Mouse (Mus musculus) neural tube, embryonic 12.5 days (tissue): ENCODE data around the gene Spsb4. TPM values are rescaled to one million over a fixed set of nuclear protein-coding genes. Genes with fewer than 3 reads are reported as not detected.

Experiments used
- ATAC-seq: fragments of 200-750 bp; cut with Nextera tagmentation; 2 replicates; pipeline ENCODE4 v1.8.0; 2017; ENCODE audit warnings: low read depth, mild to moderate bottlenecking, moderate TSS enrichment, moderate library complexity; ENCODE audit not compliant: low FRiP score
- H3K27ac ChIP-seq: fragments of 300-500 bp; sonication (generic); 2 replicates; pipeline ENCODE4 v1.5.1; 2016
- H3K27me3 ChIP-seq: fragments of 300-500 bp; sonication (generic); replicated peaks from 2 replicates; pipeline ENCODE4 v1.6.1; 2016; ENCODE audit warnings: mild to moderate bottlenecking
- H3K36me3 ChIP-seq: fragments of 300-500 bp; sonication (generic); 2 replicates; pipeline ENCODE4 v1.6.1; 2016; ENCODE audit warnings: mild to moderate bottlenecking
- H3K4me1 ChIP-seq: fragments of 300-500 bp; sonication (generic); 2 replicates; pipeline ENCODE4 v1.6.1; 2016
- H3K4me2 ChIP-seq: fragments of 300-500 bp; sonication (generic); replicated peaks from 2 replicates; pipeline ENCODE4 v1.6.1; 2016; ENCODE audit warnings: mild to moderate bottlenecking
- H3K4me3 ChIP-seq: fragments of 300-500 bp; sonication (generic); 2 replicates; pipeline ENCODE4 v1.5.1; 2016
- H3K9ac ChIP-seq: fragments of 300-500 bp; sonication (generic); 2 replicates; pipeline ENCODE4 v1.6.1; 2016; ENCODE audit warnings: mild to moderate bottlenecking
- H3K9me3 ChIP-seq: fragments of 300-500 bp; sonication (generic); 2 replicates; pipeline ENCODE4 v1.6.1; 2016; ENCODE audit warnings: mild to moderate bottlenecking
- WGBS: fragments of 180-500 bp; shearing (Covaris S2); methylation state at CpG from one replicate; pipeline ENCODE4 v1.1.7; 2016; 5-methylcytosine and 5-hydroxymethylcytosine counted together
- polyA plus RNA-seq: library from polyadenylated mRNA; unstranded; fragments of >200 nt; fragmentation: Nextera tagmentation; extraction: Ambion mirVana; gene quantifications from 2 replicates; pipeline ENCODE4 v1.2.1, GENCODE M21; 2016

Gene Spsb4
- polyA plus RNA-seq, 1 experiment from 2014 or later = 126 TPM

DNA sequence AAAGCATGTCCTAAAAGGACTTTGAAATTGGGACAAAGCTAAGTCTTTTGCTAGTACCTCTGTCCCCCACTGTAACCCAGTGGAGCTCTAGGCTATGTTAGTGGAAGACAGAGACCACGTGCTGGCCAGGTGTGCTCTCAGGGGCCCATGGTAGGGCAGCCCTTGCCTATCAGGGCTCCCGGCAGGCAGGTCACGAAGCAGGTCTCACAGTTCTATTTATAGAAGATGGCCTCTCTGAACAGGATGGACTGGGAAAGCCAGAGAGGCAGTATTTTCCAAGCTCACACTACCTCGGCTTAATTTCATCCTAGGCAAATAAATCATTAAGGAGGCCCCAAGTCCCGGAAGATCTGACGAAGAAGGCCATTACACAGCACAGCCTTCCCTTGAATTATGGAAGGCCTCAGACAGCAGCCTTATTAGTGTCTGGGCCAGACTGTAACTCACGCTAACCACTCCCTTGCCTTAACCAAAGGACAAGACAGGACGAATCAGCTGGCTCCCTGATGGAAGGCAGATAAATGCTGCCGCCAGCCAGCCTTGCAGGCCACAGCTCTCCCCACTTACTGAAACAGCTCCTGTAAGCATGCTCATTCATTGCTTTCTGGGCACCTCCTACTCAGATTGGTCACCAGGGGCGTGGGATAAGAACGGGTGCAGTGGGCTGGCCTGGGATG, 31.7 kb downstream of the Spsb4 start:
- Histone ChIP-seq H3K4me2 (peak overlapping the region; percentile 26; the same call in 1 of the 2 replicates), H3K4me3 (no peak overlapping the region), H3K4me1 (peaks cover 92% of the 10 kb centered on the region), H3K9ac (no peak overlapping the region), H3K27me3 (no peaks in the 10 kb centered on the region), H3K36me3 (no peaks in the 10 kb centered on the region), H3K9me3 (no peaks in the 10 kb centered on the region), H3K27ac (peak overlapping the region; percentile 54)
- 22% methylated on average over 11 of the region's 11 CpGs for WGBS
- ATAC-seq = peak; percentile 57

DNA sequence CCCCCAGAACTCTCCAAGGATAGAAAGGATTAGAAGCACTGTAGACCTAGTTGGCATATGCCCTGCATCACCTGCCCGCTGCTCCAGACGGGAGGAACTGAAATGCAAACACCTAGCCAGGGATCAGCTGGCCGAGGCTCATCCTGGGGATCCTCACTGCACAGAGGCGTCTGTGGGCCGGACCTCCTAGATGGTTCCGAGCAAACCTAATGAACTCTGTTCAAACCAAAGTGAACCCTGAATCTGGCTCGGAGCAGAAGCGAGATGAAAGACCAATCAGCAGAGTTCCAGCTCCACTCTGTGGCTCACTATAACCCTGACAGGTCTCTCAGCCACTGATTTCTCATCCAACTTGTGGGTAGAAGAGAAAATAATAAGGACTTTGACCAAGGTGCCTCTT, 34.6 kb downstream of the Spsb4 start:
- Histone ChIP-seq H3K27me3 (no peaks in the 10 kb centered on the region), H3K4me2 (no peak overlapping the region), H3K9me3 (no peaks in the 10 kb centered on the region), H3K36me3 (no peaks in the 10 kb centered on the region), H3K4me3 (no peak overlapping the region), H3K27ac (no peak overlapping the region), H3K4me1 (peaks cover 93% of the 10 kb centered on the region), H3K9ac (no peak overlapping the region)
- 91% methylated on average over 8 of the region's 8 CpGs for WGBS
- ATAC-seq = no peak

DNA sequence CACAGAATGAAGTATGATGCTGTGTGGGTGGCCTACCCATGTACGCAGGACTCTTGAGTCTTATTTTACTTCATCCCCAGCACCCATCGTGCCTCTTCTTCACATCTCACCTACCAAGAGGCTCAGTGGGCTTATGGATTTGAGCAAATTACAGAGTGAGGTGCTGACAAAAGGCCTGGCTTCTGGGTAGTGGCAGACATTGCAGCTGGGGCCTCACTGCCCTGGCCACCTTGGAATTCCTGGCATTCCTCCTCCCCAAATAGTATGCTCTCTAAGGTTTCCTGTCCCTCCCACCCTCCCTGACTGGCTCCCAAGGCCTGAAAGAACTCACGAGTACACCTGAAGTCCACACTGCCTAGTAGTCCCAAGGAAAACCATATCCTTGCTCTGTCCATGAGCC, 35.7 kb downstream of the Spsb4 start:
- Histone ChIP-seq H3K36me3 (no peaks in the 10 kb centered on the region), H3K27ac (peak overlapping the region; percentile 62), H3K9ac (no peak overlapping the region), H3K4me2 (no peak overlapping the region), H3K4me3 (no peak overlapping the region), H3K9me3 (no peaks in the 10 kb centered on the region), H3K27me3 (no peaks in the 10 kb centered on the region), H3K4me1 (peaks cover 93% of the 10 kb centered on the region)
- ATAC-seq = no peak
- WGBS = 44% methylated on average over 3 of the region's 3 CpGs

DNA sequence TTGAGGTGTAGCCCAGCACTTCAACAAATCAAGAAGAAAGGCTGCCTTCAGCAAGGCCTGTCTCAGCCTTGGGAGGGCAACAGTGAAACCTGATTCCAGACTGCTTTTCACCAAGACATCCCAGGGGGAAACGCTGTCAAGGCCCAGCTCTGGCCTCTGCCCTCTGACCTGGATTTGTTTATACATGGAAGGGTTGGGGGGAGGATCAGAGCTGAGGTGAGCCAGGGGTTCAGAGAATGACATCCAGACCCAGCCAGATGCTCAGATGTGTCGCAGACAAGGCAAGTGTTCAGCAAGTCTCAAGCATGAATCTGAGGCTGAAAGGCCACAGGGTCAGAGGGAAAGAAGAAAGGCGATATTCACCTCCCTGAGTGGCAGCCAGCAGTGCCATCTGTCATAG, 36.3 kb downstream of the Spsb4 start:
- peaks cover 93% of the 10 kb centered on the region for H3K4me1 ChIP-seq
- ATAC-seq = no peak
- WGBS = 9% methylated on average over 3 of the region's 3 CpGs
- H3K27ac ChIP-seq = 0 out of 2 replicates have a peak overlapping the region, but pooled peaks have one; percentile 62
- no peaks in the 10 kb centered on the region for H3K27me3 ChIP-seq
- no peaks in the 10 kb centered on the region for H3K36me3 ChIP-seq
- no peaks in the 10 kb centered on the region for H3K9me3 ChIP-seq
- H3K9ac ChIP-seq = no peak overlapping the region
- H3K4me3 ChIP-seq = no peak overlapping the region
- H3K4me2 ChIP-seq = peak overlapping the region; percentile 9; the same call in 1 of the 2 replicates

DNA sequence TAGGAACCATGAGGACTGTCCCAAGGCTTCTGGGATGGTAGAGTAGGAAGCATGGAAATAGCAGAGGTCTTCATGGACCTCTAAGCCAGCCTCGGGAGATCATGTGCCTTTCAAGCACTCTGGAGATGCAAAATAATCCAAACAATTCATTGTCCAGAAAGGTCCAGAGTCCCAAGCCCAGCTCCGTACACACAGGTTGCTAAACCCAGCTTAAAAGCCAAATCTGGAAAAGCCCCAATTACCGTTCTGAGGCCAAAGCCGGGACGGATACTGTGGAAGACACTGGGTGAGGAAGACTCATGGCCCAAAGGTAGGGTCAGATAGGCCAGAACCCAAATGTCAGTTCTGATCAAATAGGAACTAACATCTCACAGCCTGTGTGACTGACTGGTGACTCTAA, 36.8 kb downstream of the Spsb4 start:
- Histone ChIP-seq H3K27me3 (no peaks in the 10 kb centered on the region), H3K4me1 (peaks cover 93% of the 10 kb centered on the region), H3K4me3 (no peak overlapping the region), H3K27ac (peak overlapping the region; percentile 82), H3K9me3 (no peaks in the 10 kb centered on the region), H3K36me3 (no peaks in the 10 kb centered on the region), H3K9ac (no peak overlapping the region), H3K4me2 (no peak overlapping the region)
- ATAC-seq = no peak
- 75% methylated on average over 5 of the region's 5 CpGs for WGBS

DNA sequence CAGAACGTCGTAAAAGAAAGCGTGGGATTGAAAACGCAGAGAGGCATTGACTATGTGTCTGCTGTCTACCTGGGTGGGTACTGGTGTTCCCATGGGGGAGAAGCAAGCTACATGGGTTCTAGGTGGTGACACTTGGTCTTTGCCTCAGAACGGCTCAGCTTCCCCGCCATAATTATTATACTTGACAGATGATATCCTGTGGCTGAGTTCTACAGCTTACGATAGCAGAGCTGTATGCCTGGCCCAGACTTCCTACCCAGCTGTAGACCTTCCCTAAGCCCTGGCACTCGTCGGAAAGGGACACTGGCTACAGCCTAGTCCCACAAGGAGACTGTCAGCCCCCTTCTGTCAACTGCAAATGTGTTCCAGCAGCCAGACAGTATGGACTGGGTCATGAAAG, 37.5 kb downstream of the Spsb4 start:
- peaks cover 87% of the 10 kb centered on the region for H3K4me1 ChIP-seq
- H3K4me2 ChIP-seq = peak overlapping the region; percentile 38
- no peaks in the 10 kb centered on the region for H3K36me3 ChIP-seq
- 8% methylated on average over 9 of the region's 9 CpGs for WGBS
- H3K9ac ChIP-seq = no peak overlapping the region
- no peaks in the 10 kb centered on the region for H3K9me3 ChIP-seq
- H3K4me3 ChIP-seq = no peak overlapping the region
- H3K27ac ChIP-seq = peak overlapping the region; percentile 82
- H3K27me3 ChIP-seq = no peaks in the 10 kb centered on the region
- ATAC-seq = peak; percentile 45

DNA sequence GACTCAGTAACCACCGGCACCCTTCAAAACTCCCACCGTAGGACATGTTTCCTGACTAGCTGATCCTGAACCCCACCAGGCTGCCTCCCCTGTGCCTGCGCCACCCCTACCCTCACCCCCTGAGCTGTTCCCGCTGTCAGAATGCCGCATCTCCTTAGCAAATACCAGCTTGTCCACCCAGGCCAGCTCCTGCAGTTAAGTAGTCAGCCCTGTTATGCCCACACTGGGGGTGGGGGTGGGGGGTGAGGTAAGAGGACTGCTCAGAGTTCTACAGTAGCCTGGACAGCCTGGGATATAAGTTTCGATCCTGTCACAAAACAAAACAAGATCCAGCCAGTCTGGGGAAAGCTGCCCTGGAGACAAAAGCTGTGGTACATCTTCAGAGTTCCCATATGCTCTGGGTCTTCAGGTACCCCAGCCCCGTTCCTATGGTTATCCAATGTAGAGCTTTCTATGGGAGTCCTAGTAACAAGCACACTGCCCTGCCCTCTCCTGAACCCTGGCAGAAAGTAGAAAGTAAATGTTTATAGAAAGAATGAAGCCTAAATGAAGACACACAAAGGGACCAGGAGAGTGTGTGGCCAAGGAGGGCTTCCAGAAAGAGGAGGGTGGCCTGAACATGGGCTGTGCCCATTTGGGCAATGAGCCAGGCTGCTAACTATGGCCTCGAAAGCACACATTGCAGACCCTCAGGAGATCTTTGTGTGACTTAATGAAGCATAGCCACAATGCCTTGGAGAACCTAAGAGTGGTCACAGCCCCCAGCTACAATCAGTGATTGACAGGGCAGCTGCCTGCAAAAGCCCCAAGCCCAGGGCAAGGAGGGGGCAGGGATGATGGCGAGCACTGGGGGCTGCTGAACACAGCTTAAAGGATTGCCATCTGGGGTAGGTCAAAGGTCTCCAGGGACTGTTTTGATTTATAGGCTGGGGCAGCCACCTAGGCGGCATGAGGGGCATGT, 38.3 kb downstream of the Spsb4 start:
- Histone ChIP-seq H3K27ac (peak overlapping the region; percentile 82), H3K9me3 (no peaks in the 10 kb centered on the region), H3K4me3 (no peak overlapping the region), H3K27me3 (no peaks in the 10 kb centered on the region), H3K36me3 (no peaks in the 10 kb centered on the region), H3K9ac (no peak overlapping the region), H3K4me1 (peaks cover 79% of the 10 kb centered on the region), H3K4me2 (peak overlapping the region; percentile 38)
- WGBS = 11% methylated on average over 10 of the region's 10 CpGs
- peak; percentile 85 for ATAC-seq

DNA sequence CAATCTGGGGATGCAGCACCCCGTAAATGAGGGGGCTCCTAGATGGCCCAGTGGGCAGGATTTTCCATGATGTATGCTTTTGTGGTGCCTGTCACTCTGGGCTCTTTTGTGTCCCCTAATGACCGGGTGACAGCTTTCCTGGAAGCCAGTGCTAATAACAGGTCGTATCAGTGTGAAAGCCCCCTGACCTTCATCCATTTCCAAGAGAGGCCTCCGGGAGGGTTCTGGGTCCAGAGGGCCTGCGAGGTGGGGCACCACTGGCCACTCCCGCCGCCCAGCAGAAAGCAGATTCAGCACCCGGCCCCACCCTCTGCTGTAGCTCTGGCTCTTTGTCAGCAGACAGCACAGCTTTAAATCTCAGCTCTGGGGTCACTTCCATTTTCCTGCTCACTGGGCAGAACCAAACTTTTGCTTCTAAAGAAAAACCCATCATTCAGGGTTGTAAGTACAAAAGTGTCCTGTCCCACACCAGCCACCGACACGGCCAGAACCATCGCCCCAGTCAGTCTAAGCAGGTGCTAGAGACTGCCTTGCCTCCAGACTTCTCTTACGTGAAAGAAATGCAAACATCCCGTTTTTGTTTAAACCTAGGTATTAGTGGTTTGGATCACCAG, 39.1 kb downstream of the Spsb4 start:
- Histone ChIP-seq H3K9ac (no peak overlapping the region), H3K4me3 (no peak overlapping the region), H3K27ac (peak overlapping the region; percentile 82), H3K4me2 (peak overlapping the region; percentile 38), H3K36me3 (no peaks in the 10 kb centered on the region), H3K9me3 (no peaks in the 10 kb centered on the region), H3K27me3 (no peaks in the 10 kb centered on the region), H3K4me1 (peaks cover 76% of the 10 kb centered on the region)
- WGBS = 6% methylated on average over 13 of the region's 13 CpGs
- ATAC-seq = peak; percentile 15; the same call in 1 of the 2 replicates

DNA sequence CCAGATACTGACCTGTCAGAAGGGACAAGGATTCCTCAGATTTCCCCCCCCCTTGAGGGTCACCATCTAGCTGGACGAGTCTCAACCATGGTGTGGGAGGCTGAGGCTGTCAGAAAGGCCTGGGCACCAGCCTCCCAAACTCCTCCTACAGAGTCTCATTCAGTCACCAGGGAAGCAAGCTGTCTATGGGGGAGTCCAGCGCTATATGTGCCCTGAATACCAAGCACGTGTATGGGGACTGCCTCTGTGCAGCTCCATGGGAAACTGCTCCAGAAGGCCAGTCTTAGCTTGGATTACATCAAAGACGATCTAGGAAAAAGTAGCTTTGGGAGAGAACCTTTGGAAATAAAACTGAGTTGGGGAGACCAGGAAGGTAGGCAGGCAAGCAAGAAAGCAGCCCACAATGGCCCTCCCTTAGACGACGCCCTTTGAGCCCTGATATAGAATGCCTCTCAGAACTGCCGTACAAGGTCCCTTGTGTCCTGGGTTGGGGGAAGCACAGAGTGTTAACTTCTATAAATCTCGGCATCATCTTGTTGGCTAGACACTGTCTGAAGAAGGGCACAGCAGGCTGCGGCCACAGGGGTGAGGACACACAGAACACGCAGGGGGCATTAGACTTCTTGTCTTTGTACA, 40.4 kb downstream of the Spsb4 start:
- WGBS = 18% methylated on average over 10 of the region's 10 CpGs
- Histone ChIP-seq H3K36me3 (no peaks in the 10 kb centered on the region), H3K27me3 (no peaks in the 10 kb centered on the region), H3K4me2 (peak overlapping the region; percentile 38), H3K4me3 (no peak overlapping the region), H3K9ac (no peak overlapping the region), H3K27ac (no peak overlapping the region; the same call in 1 of the 2 replicates), H3K9me3 (no peaks in the 10 kb centered on the region), H3K4me1 (peaks cover 78% of the 10 kb centered on the region)
- 0 out of 2 replicates have a peak, but pooled peaks have one; percentile 14 for ATAC-seq

DNA sequence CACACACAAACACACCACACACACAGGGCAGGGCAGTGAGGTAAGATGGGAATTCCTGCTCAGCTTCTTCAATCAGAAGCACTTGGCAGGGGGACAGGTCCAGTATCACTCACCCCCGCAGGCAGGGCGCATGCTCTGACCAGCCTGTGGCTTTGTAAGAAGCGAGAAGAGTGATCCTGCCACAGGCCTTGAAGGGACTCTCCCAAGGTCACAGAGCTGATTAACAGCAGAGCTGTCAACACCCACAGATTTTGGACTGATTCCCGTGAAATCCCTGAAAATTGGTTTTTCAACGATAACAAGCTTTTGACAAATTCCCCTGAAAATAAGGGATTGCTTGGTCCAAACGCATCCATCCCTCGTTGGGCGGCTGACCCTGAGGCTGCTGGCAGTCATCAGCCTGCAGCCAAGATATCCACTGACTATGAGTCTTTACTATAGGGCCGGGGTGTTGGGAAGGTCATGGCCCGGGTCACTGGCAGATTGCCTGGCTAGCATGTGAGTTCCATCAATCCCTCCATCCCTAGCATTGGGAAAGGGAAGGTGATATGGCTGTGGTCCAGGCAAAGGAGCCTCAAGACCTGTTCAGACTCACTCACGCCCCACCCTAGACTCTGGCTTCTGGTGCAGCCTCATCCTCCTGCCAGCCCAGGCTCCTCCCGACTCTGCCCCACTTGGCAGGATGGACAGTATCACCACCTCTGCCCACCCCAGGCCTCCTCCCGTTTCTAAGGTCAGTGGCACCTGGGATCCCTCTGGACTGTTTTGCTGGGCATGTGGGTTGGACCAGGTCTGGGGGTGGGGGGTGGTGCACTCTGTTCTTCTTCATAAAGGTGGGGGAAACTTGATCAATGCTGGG, 41.1 kb downstream of the Spsb4 start:
- no peak overlapping the region for H3K9ac ChIP-seq
- WGBS = 41% methylated on average over 13 of the region's 13 CpGs

DNA sequence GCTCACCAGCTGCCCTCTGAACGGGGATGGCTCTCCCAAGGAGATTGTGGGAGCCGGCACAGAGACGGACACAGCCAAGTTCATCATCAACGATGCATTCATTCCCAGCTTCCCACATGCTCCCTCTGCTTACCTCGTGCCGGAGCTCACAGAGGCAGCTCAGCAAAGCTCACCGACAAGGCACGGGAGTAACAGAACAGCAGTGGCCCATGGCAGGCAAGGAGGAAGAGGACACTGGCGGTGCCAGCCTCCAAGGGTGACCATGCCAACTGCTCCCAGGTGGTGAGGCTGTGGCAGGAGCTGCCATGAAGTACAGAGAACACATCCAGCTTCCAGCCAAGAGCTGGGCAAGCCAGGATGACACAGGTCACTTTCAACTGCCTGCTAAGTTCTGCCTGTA, 45.6 kb downstream of the Spsb4 start:
- no peak for ATAC-seq
- Histone ChIP-seq H3K36me3 (no peaks in the 10 kb centered on the region), H3K27ac (peak overlapping the region; percentile 42; the same call in 1 of the 2 replicates), H3K9ac (no peak overlapping the region), H3K4me1 (peaks cover 75% of the 10 kb centered on the region), H3K9me3 (no peaks in the 10 kb centered on the region), H3K4me3 (no peak overlapping the region), H3K27me3 (no peaks in the 10 kb centered on the region), H3K4me2 (no peak overlapping the region)
- WGBS = 73% methylated on average over 9 of the region's 9 CpGs

More for the DNA sequence above, 41.1 kb downstream of the Spsb4 start:
- ATAC-seq = no peak
- Histone ChIP-seq H3K36me3 (no peaks in the 10 kb centered on the region), H3K9me3 (no peaks in the 10 kb centered on the region), H3K27ac (no peak overlapping the region; the same call in 1 of the 2 replicates), H3K27me3 (no peaks in the 10 kb centered on the region), H3K4me2 (peak overlapping the region; percentile 28), H3K4me3 (no peak overlapping the region), H3K4me1 (peaks cover 78% of the 10 kb centered on the region)
